Mouse (Mus musculus): Measurements from ENCODE around the gene Gm6993. TPM values are rescaled to one million over a fixed set of nuclear protein-coding genes. Genes with fewer than 3 reads are reported as not detected.

The Gm6993 gene
- polyA plus RNA-seq, 1 experiment from 2014 or later, result not detected

DNA sequence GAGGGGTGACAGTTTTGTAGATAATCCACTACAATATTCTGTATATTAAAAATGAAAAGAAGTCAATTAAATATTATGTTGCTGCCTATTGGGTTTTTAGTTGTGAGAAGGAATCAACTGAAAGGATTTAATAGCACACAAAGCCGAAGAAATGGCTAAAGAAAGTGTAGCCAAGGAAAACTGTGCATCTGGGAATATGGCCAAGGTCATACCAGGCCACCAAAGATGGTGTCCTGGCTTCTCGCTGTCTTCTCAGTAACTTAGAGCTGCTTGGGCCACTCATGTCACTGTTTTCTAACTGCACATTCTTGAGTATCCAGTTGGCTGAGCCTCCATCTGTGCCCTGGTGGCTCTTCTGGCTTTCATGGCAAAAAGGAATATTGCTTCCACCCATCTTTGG, 3.4 kb downstream of the Gm6993 start:
- Histone ChIP-seq H3K9ac (replicated peaks) (no peak overlapping the region), H3K9me3 (no peaks in the 10 kb centered on the region), H3K4me1 (replicated peaks) (no peaks in the 10 kb centered on the region), H3K4me2 (replicated peaks) (no peak overlapping the region), H3K27me3 (no peaks in the 10 kb centered on the region), H3K27ac (no peak overlapping the region), H3K4me3 (replicated peaks) (no peak overlapping the region), H3K36me3 (no peaks in the 10 kb centered on the region)
- 88% methylated on average over 2 of the region's 2 CpGs for WGBS
- no peak for ATAC-seq

DNA sequence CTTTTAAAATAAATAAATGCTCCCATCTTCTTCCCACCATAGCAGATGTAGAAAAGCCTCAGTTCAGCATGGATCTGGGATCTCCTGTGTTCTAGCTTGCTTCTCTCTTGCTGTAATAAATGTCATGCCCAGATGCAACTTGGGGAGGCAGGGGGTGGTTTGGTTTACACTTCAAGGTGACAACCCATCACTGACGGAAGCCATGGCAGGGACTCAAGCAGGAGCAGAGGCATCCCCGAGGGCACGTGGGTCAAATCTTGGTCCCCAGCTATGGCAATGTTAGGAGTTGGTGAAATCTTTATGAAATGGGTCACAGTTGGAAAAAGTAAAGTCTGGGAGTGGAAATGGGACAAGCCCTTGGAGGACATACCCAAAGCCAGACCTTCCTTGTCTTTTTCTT, 4.1 kb downstream of the Gm6993 start:
- ATAC-seq, result no peak

DNA sequence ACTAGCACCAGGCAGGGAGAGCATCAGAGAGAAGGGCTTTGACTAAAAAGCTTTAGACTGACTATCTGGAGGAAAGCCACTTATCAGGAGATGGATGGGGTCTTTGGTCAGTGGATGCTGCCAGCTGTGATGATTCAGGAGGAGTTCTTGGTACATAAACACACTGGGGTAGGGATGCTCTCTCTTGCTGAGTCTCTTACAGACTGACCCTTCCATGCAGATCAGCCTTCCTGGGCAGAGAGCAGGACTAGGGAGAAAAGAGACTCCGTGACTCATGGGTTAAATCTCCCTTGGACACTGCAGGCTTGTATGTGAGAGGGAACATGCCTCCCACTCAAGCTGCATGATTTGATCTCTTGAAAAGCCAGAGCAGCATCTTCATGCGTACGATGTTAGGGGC, 5.6 kb downstream of the Gm6993 start:
- no peaks in the 10 kb centered on the region for H3K9me3 ChIP-seq
- no peaks in the 10 kb centered on the region for H3K36me3 ChIP-seq
- no peak for ATAC-seq
- H3K4me2 ChIP-seq (replicated peaks), result no peak overlapping the region
- H3K27me3 ChIP-seq, result no peaks in the 10 kb centered on the region
- H3K9ac ChIP-seq (replicated peaks), result no peak overlapping the region
- H3K4me1 ChIP-seq (replicated peaks), result no peaks in the 10 kb centered on the region
- WGBS, result 57% methylated on average over 3 of the region's 3 CpGs
- H3K4me3 ChIP-seq (replicated peaks), result no peak overlapping the region
- no peak overlapping the region for H3K27ac ChIP-seq

More for the DNA sequence above, 4.1 kb downstream of the Gm6993 start:
- Histone ChIP-seq H3K27me3 (no peaks in the 10 kb centered on the region), H3K36me3 (no peaks in the 10 kb centered on the region), H3K4me1 (replicated peaks) (no peaks in the 10 kb centered on the region), H3K27ac (no peak overlapping the region), H3K9me3 (no peaks in the 10 kb centered on the region), H3K9ac (replicated peaks) (no peak overlapping the region), H3K4me3 (replicated peaks) (no peak overlapping the region), H3K4me2 (replicated peaks) (no peak overlapping the region)
- WGBS, result 92% methylated on average over 3 of the region's 3 CpGs

DNA sequence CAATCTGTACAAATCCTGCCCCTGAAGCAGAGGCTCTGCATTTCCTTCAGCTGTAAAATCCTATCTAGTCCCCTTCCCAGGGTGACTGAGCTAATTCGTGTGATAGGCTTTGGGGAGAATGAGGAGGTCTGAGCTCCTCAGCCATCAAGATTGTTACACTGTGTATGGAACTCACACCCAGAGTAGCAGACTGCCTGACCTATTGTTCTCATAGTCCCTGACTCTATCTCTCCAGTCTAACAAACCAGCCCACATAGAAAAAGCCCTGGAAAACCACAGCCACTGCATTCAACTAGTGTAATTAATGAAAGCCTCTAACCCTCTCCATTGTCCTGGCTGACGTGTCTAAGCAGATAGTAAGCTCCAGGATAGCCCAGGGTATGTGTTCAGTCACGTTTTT, 6.0 kb downstream of the Gm6993 start:
- 24% methylated on average over 3 of the region's 3 CpGs for WGBS

DNA sequence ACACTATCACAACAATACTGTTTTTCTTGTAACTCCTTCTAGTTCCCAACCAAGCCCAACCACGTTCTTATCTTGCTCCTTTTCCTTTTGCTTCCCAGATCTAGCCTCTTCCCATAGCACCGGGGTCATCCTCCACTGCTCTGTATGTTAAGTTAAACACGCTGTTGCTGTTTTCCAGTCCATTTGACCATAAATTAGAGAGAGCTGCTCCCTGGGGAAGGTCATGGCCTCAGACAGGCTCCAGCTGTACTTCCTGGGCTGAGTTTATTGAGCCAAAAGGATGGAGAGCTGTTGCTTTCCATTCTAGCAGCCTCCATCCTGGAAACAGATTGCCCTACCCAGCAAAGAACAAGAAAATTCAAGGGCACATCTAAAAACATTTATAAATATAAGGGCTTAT, 7.6 kb downstream of the Gm6993 start:
- Histone ChIP-seq H3K36me3 (no peaks in the 10 kb centered on the region), H3K27me3 (no peaks in the 10 kb centered on the region), H3K27ac (no peak overlapping the region), H3K9me3 (no peaks in the 10 kb centered on the region), H3K4me2 (replicated peaks) (no peak overlapping the region), H3K9ac (replicated peaks) (no peak overlapping the region), H3K4me1 (replicated peaks) (no peaks in the 10 kb centered on the region), H3K4me3 (replicated peaks) (no peak overlapping the region)
- 43% methylated on average over 3 of the region's 3 CpGs for WGBS
- no peak for ATAC-seq

More for the DNA sequence above, 6.0 kb downstream of the Gm6993 start:
- no peaks in the 10 kb centered on the region for H3K4me1 ChIP-seq (replicated peaks)
- no peak overlapping the region for H3K27ac ChIP-seq
- no peaks in the 10 kb centered on the region for H3K27me3 ChIP-seq
- H3K36me3 ChIP-seq, result no peaks in the 10 kb centered on the region
- no peak overlapping the region for H3K4me3 ChIP-seq (replicated peaks)
- H3K9me3 ChIP-seq, result no peaks in the 10 kb centered on the region
- H3K4me2 ChIP-seq (replicated peaks), result no peak overlapping the region
- no peak overlapping the region for H3K9ac ChIP-seq (replicated peaks)
- ATAC-seq, result no peak

DNA sequence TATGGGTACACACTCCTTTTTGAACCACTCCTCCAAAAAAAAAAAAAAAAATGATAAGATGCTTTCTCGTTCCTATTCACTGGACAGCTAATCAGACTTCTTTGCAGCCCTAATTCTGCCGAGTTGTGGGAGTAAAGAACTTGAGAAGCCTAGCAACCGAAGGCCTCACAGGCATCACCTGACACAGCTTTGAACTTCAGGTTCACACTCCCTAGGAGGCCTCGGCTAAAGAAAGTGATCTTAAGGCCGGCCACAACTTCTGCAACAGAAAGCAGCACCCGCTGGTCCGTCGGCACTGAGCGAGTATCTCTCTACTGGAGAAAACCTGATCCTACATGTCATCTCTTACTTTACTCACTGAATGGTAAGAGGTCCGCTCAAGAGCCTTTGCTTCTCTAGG, 8.1 kb downstream of the Gm6993 start:
- no peak for ATAC-seq
- H3K27ac ChIP-seq, result no peak overlapping the region
- WGBS, result 51% methylated on average over 10 of the region's 10 CpGs
- no peak overlapping the region for H3K9ac ChIP-seq (replicated peaks)
- no peaks in the 10 kb centered on the region for H3K27me3 ChIP-seq
- H3K4me2 ChIP-seq (replicated peaks), result no peak overlapping the region
- H3K9me3 ChIP-seq, result no peaks in the 10 kb centered on the region
- no peak overlapping the region for H3K4me3 ChIP-seq (replicated peaks)
- no peaks in the 10 kb centered on the region for H3K4me1 ChIP-seq (replicated peaks)
- H3K36me3 ChIP-seq, result no peaks in the 10 kb centered on the region

DNA sequence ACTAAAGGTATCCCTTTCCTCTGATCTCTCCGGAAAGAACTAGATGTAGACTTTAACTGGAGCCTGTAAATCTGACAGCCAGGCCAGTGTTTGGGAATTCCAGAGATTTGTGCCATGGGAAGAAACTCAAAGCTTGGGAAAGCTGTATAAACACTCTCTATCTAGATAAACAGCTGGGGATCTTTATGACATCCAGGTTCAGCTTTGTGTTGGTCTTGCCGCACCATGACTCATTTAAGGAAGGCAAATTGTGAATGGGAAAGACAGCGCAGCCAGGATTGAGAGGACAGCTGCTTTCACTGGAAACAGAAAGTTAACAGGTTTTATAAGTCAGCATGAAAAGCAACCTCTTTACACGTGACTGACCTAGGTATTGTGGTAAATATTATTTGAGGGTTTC, 11.7 kb downstream of the Gm6993 start:
- no peaks in the 10 kb centered on the region for H3K4me1 ChIP-seq (replicated peaks)
- no peak for ATAC-seq
- H3K9me3 ChIP-seq, result no peaks in the 10 kb centered on the region
- H3K27me3 ChIP-seq, result no peaks in the 10 kb centered on the region
- 79% methylated on average over 4 of the region's 4 CpGs for WGBS
- H3K27ac ChIP-seq, result no peak overlapping the region
- H3K4me3 ChIP-seq (replicated peaks), result no peak overlapping the region
- H3K4me2 ChIP-seq (replicated peaks), result no peak overlapping the region
- no peak overlapping the region for H3K9ac ChIP-seq (replicated peaks)
- no peaks in the 10 kb centered on the region for H3K36me3 ChIP-seq

DNA sequence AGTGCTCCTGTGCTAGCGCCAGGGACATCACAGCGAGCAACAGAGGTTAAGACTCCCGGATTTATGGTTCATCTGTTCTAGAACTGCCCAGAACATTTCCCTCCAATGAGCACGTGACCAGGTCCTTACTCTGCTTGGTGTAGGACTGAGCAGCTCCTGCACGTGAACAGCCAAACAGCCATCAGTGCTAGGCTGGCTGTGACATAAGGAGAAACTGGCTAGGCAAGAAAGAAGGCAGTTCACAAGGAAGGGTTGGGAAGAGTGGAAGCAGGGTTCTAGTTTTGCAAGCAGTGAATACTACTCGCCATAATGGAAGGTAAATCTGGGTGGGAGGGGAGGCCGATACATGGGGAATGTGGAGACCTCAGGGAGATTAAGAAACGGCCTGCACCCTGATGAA, 14.4 kb downstream of the Gm6993 start:
- Histone ChIP-seq H3K9ac (replicated peaks) (no peak overlapping the region), H3K27ac (no peak overlapping the region), H3K36me3 (no peaks in the 10 kb centered on the region), H3K4me3 (replicated peaks) (no peak overlapping the region), H3K4me2 (replicated peaks) (no peak overlapping the region), H3K4me1 (replicated peaks) (no peaks in the 10 kb centered on the region), H3K9me3 (no peaks in the 10 kb centered on the region), H3K27me3 (no peaks in the 10 kb centered on the region)
- 88% methylated on average over 8 of the region's 8 CpGs for whole genome bisulfite sequencing
- ATAC-seq, result no peak

DNA sequence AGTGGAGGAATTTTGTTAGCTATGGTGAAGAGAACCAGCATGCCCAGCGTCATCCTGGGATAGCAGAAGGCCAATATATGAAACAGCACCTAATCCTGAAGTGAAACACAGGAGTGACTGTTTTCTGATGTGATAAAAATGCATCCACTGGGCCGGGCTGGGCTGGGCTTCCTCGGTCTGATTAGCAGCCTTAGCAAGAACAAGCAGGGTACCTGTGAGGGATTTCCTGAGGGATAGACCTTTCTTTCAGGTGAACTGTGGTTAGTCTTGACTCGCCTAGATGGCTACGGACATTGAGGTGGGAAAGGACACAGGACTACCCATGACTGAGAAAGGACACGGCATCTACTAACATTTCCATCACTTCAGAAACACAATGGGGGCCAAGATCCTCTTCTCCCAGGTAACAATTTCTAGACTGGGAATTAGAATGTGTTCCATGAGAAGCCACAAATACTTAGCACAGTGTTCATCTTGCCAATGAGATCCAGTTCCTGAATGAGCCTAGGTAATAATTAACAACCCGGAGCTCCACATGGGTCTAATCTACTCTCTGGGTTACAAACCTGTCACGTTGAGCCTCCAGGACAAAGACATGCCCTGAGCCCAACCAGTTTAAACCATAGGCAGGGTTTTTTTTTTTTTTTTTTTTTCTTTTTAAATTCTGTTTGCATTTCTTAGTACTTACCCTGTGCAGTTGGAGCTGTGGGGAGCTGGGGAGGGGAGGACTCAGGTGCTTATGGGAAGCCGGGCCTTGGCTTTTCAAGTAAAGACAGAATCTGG, 15.7 kb downstream of the Gm6993 start:
- Histone ChIP-seq H3K27me3 (no peaks in the 10 kb centered on the region), H3K9ac (replicated peaks) (no peak overlapping the region), H3K4me1 (replicated peaks) (no peaks in the 10 kb centered on the region), H3K4me2 (replicated peaks) (no peak overlapping the region), H3K27ac (no peak overlapping the region), H3K36me3 (no peaks in the 10 kb centered on the region), H3K9me3 (no peaks in the 10 kb centered on the region), H3K4me3 (replicated peaks) (no peak overlapping the region)
- no peak for ATAC-seq
- WGBS, result 80% methylated on average over 9 of the region's 9 CpGs

DNA sequence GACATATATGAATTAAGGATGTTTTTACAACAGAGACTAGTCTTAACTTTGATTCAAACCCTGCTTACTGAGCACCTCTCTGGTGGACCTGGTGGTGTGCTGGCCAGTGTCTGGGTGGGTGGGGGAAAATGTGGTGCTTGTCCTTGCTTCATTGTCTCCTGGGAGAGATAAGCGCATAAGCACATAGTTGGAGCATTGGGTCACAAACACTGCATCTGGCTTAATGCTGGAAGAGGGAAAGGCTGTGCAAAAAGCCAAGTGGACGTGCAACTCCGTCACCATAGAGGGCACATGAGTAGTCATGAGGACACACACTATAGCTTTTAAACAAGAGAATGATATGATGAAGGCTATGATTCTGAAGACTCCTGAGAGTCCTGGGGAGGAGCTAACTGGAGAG, 21.3 kb downstream of the Gm6993 start:
- Histone ChIP-seq H3K4me2 (replicated peaks) (no peak overlapping the region), H3K4me1 (replicated peaks) (peaks cover 22% of the 10 kb centered on the region), H3K9ac (replicated peaks) (no peak overlapping the region), H3K9me3 (no peaks in the 10 kb centered on the region), H3K27ac (no peak overlapping the region), H3K4me3 (replicated peaks) (no peak overlapping the region), H3K36me3 (no peaks in the 10 kb centered on the region), H3K27me3 (peaks cover 46% of the 10 kb centered on the region)
- no peak for ATAC-seq
- 82% methylated on average over 3 of the region's 3 CpGs for WGBS

DNA sequence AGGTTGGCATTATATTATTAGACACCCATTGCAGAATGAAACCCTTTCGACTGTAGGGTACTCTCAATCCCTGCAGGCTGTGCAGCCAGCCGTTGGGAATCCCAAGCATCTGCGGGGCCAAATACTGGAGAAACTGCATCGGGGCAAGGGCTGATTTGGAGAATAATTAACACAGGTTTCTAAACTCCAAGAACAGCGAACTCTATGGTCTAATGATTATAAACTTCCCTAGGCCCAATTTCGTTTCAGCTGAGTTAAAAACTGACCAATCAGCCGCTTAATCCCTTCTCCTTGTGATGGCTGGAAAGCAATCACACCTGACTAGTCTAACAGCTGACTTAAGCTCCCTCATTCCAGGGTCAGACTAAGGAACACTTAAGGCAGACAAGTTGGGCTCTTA, 23.4 kb downstream of the Gm6993 start:
- Histone ChIP-seq H3K27me3 (peaks cover 63% of the 10 kb centered on the region), H3K9me3 (no peaks in the 10 kb centered on the region), H3K4me2 (replicated peaks) (no peak overlapping the region), H3K36me3 (no peaks in the 10 kb centered on the region), H3K27ac (no peak overlapping the region), H3K9ac (replicated peaks) (no peak overlapping the region), H3K4me3 (replicated peaks) (no peak overlapping the region), H3K4me1 (replicated peaks) (peaks cover 23% of the 10 kb centered on the region)
- ATAC-seq, result no peak
- 37% methylated on average over 7 of the region's 7 CpGs for WGBS

DNA sequence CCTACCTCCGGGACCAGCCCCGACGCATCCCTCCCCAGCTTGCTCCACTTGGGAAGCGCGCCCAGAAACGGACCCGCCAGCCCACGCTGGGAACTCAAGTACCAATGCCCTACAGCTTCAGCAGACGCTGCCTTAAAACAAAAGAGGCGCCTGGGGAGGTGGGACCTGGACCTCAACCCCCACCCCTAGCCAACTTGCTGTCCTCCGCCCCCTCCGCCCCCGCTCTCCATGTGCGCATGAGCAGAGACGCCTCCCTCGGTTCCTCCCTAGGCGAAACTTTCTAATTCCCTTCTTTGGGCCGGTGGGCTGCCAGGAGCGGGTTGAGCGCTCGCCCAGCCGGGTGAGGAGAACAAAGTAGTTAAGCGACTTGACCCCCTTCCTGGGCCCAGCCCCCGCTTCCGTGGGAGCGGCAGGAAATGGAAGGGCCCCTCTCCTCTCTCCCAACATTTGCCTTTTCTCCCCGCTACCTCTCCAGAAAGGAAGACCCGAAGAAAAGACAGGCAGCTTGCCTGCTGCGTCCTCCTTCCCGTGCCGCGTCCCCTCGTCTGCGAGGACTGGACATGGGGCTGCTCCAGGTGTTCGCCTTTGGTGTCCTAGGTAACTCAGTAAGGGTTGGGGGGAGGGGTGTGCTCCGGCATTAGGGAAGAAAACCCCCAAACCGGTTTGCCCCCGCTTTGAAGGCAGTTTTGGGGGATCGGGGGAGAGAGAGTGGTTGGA, 24.6 kb downstream of the Gm6993 start, which contains the start of gene Lamb1:
Lamb1 (plus strand) TSS at position 230 of the 717 bp plus-strand sequence.
- peak within 1 kb of the TSS; percentile 67 for H3K4me2 ChIP-seq (replicated peaks)
- H3K27ac ChIP-seq, result no peak within 1 kb of the TSS
- H3K4me1 ChIP-seq (replicated peaks), result peaks cover 23% of the 10 kb centered on the region
- under 1% methylated on average over 39 of the region's 39 CpGs for WGBS
- peaks cover 67% of the 10 kb centered on the region for H3K27me3 ChIP-seq
- peak within 1 kb of the TSS; percentile 33 for H3K9ac ChIP-seq (replicated peaks)
- H3K9me3 ChIP-seq, result no peaks in the 10 kb centered on the region
- peak; percentile 35 for ATAC-seq
- no peaks in the 10 kb centered on the region for H3K36me3 ChIP-seq
- H3K4me3 ChIP-seq (replicated peaks), result peak within 1 kb of the TSS; percentile 42
